Mouse (Mus musculus) embryonic stem cell, embryonic (primary cell): ENCODE data around the gene Ccm2.

Experiments used
- CTCF ChIA-PET, 4 experiments: fragments of 300-600 bp in 2 of 4; fragments of 350-600 bp in 2 of 4; sonication (Branson Sonifier 250); formaldehyde crosslinking; loops; one replicate each; lab custom pipeline; 2022; ENCODE audit warnings: inconsistent platforms in 2 of 4; lab: Charles Lee
- POLR2A ChIA-PET, 4 experiments: fragments of 300-600 bp in 2 of 4; fragments of 350-600 bp in 2 of 4; sonication (Branson Sonifier 250); formaldehyde crosslinking; loops; one replicate each; lab custom pipeline; 2022; ENCODE audit warnings: antibody characterized with exemption in 4 of 4, inconsistent platforms in 1 of 4; lab: Charles Lee

Ccm2 gene

DNA sequence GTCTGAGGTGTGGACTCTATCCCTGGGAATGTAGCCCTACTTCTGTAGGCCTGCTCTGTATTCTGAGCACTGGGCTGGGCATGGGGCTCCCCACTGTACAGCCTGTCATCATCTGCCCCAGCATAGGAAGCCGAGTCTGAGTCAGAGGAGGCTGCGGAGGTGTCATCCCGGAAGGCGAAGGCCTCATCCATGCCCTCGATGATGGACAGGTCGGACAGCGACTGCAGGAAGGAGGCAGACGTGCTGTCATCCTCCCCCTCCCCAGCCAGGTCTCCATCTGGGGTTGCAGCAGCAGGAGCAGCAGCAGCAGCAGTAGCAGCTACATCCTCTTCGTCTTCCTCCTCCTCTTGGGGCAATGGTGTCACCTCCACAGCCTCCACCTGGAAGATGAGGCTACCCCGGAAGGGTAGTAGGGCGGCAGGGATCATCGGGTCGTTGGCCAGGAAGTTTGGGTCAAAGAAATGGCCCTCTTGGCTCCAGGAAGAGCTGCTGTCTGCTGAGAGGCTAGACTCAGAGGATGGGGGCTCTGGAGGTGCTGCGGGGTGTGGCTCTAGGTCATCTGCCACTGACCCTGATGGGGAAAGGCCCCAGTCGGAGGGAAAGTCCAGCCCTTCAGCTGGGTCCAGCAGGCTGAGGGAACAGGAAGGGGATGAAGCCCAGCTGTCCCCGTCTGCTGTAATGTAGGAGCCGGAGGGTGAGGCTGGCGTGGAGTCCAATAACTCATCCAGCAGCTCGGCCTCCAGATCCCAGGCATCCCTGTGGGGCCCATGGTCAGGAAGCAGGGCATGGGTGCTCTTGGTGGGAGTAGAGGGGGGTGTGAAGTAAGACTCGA lies 55.2 kb downstream of the Ccm2 start:
- POLR2A ChIA-PET = interaction anchor here in 3 of 4 experiments (0.6 to 31.2 kb wide), 12 partner anchors 8 to 166 kb away, joined by 3 to 915 read pairs (median 4); partner anchors contain the start of gene Tbrg4 (in 3 of the 3)

GRCm38 (mm10) chr11:6602662-6603061 lies 56.0 kb downstream of the Ccm2 start:
- POLR2A ChIA-PET = interaction anchor here in 3 of 4 experiments (0.6 to 31.2 kb wide), 22 partner anchors 9 to 193 kb away, joined by 3 to 915 read pairs (median 4); partner anchors contain the start of gene Tbrg4 (in 3 of the 3)
- CTCF ChIA-PET = interaction anchor here in 2 of 4 experiments (0.5 to 1.1 kb wide), 3 partner anchors 9 to 169 kb away, joined by 3 to 6 read pairs (median 3); no protein-coding TSS in a partner anchor

More for the DNA sequence above, 55.2 kb downstream of the Ccm2 start:
- CTCF ChIA-PET = interaction anchor here in 1 of 4 experiments (0.6 kb wide), 1 partner anchor 172 kb away, joined by 3 read pairs; no protein-coding TSS in a partner anchor

GRCm38 (mm10) chr11:6603224-6603623 lies 56.5 kb downstream of the Ccm2 start:
- POLR2A ChIA-PET = interaction anchor here (0.5 to 31.2 kb wide), 38 partner anchors 9 to 194 kb away, joined by 3 to 915 read pairs (median 4); partner anchors contain the start of gene Tbrg4 (in 3 of the 4)

GRCm38 (mm10) chr11:6603887-6604603 lies 57.4 kb downstream of the Ccm2 start:
- ChIA-PET POLR2A (interaction anchor here (0.7 to 31.2 kb wide), 37 partner anchors 10 to 194 kb away, joined by 3 to 915 read pairs (median 5); partner anchors contain the start of gene Tbrg4 (in 2 of the 4)), CTCF (interaction anchor here in 3 of 4 experiments (0.5 to 1.6 kb wide), 11 partner anchors 8 to 1119 kb away, joined by 3 to 5 read pairs (median 3); no protein-coding TSS in a partner anchor)

More at GRCm38 (mm10) chr11:6603224-6603623, 56.5 kb downstream of the Ccm2 start:
- CTCF ChIA-PET = interaction anchor here in 2 of 4 experiments (0.5 to 1.6 kb wide), 7 partner anchors 8 to 200 kb away, joined by 3 to 6 read pairs (median 4); no protein-coding TSS in a partner anchor

DNA sequence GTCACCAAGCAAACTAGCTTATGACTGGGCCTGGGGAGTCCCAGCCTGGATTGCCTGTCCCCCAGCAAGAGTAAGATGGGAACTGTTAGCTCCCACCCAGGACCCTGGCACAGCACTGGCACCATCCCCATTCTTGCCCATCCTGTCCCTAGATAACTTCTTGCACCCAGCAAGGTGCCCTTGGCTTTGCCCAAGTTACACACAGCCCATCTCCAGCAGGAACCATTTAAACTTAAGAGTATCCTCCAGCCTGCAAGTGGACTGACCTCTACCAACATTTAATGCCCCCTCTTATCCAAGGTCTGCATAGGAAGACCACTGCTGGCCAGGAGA lies 57.9 kb downstream of the Ccm2 start:
- CTCF ChIA-PET = interaction anchor here in 3 of 4 experiments (0.5 to 1.6 kb wide), 7 partner anchors 10 to 1119 kb away, joined by 3 to 5 read pairs (median 4); no protein-coding TSS in a partner anchor
- POLR2A ChIA-PET = interaction anchor here (1.1 to 31.2 kb wide), 24 partner anchors 9 to 188 kb away, joined by 3 to 915 read pairs (median 5); partner anchors contain the start of gene Tbrg4 (in 3 of the 4)

GRCm38 (mm10) chr11:6605021-6605481 lies 58.4 kb downstream of the Ccm2 start:
- ChIA-PET POLR2A (interaction anchor here (0.6 to 31.2 kb wide), 25 partner anchors 8 to 185 kb away, joined by 3 to 915 read pairs (median 5); partner anchors contain the start of genes Tbrg4 (in 3 of the 4) and H2afv (in 1 of the 4)), CTCF (interaction anchor here in 3 of 4 experiments (0.7 to 1.5 kb wide), 4 partner anchors 20 to 330 kb away, joined by 3 to 5 read pairs (median 4); no protein-coding TSS in a partner anchor)

GRCm38 (mm10) chr11:6605491-6606399 lies 59.1 kb downstream of the Ccm2 start, which contains the start of gene Nacad:
Gene Nacad (minus strand): TSS chr11:6606053.
- CTCF ChIA-PET = interaction anchor here in 3 of 4 experiments (0.7 to 1.1 kb wide), 4 partner anchors 21 to 330 kb away, joined by 3 to 5 read pairs (median 3); no protein-coding TSS in a partner anchor
- POLR2A ChIA-PET = interaction anchor here (0.6 to 31.2 kb wide), 24 partner anchors 8 to 348 kb away, joined by 3 to 915 read pairs (median 4); partner anchors contain the start of genes Tbrg4 (in 3 of the 4) and H2afv (in 1 of the 4)

DNA sequence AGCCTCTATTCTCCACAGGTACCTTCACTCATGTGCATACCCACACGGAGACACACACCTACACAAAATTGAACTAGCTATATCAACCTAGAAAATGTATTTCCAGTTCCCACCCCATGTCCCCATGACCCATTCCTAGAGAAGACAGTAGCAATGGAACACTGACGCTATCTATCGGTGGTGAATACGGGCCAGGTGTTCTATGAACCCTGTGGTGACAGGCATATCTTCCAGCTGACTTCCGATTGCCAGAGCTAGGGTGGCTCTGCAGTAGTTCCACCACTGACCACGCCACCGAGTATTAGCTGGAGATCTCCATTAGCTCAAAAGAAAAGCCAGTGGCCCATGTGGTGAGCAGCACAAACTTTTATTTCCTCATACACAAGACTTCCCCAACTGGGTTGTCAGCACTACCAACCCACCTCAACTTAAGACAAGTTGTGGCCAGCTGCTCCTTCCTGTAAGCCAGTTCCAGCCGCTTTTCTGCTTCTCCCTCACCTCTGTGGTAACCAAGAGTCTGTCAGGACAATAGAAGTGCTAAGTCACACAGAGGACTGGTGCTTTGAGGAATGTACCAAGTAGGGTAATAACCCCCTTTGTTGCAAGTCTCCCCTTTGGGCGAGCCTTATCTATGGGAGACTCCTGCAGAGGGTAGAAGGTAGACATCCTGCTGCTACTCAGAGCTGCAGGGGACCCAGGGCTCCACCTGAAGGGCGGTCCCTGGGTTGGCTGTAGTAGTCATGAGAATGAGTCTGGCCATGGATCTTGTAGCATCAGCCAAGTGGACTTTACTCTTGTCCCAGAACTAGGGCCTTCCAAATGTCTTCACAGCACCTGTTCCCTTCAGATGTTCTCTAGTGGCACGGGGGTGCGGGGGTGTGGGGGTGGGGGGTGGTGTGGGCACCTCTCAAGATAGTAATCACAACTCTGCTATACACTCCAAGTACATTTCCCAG lies 68.8 kb downstream of the Ccm2 start:
- ChIA-PET CTCF (interaction anchor here in 2 of 4 experiments (0.7 to 2.8 kb wide), 5 partner anchors 9 to 179 kb away, joined by 3 to 13 read pairs (median 6); partner anchors contain the start of gene Tbrg4 (in 1 of the 2)), POLR2A (interaction anchor here (0.5 to 31.2 kb wide), 68 partner anchors 4 to 808 kb away, joined by 3 to 915 read pairs (median 4); partner anchors contain the start of genes Nacad (in 4 of the 4), Tbrg4 (in 4 of the 4), H2afv (in 2 of the 4) and Myo1g (in 1 of the 4))

DNA sequence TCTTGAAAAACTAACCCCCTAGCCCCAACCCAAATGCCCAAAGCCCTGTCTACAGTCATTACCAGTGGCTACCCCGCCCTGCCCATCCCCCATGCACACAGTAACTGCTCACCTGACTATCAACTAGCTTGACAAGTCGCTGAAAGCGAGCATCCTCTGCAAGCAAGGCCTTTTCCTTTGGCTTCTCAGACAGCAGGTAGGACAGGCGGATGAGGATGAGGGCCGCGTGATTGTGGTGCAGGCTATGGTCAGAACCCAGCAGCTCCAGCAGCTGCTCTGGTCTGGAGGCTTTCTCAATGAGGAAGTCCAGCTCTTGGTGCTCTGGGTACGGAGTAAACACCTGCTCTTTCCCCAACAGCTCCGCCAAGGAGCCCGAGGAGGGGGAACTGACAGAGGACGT lies 77.0 kb downstream of the Ccm2 start:
- POLR2A ChIA-PET = interaction anchor here (0.6 to 21.3 kb wide), 36 partner anchors 8 to 362 kb away, joined by 3 to 915 read pairs (median 10); partner anchors contain the start of genes H2afv (in 2 of the 4), Nacad (in 2 of the 4), Myo1g (in 1 of the 4) and Ppia (in 1 of the 4)
- CTCF ChIA-PET = interaction anchor here in 2 of 4 experiments (0.9 to 1.9 kb wide), 3 partner anchors 8 to 737 kb away, joined by 3 to 4 read pairs (median 4); no protein-coding TSS in a partner anchor

DNA sequence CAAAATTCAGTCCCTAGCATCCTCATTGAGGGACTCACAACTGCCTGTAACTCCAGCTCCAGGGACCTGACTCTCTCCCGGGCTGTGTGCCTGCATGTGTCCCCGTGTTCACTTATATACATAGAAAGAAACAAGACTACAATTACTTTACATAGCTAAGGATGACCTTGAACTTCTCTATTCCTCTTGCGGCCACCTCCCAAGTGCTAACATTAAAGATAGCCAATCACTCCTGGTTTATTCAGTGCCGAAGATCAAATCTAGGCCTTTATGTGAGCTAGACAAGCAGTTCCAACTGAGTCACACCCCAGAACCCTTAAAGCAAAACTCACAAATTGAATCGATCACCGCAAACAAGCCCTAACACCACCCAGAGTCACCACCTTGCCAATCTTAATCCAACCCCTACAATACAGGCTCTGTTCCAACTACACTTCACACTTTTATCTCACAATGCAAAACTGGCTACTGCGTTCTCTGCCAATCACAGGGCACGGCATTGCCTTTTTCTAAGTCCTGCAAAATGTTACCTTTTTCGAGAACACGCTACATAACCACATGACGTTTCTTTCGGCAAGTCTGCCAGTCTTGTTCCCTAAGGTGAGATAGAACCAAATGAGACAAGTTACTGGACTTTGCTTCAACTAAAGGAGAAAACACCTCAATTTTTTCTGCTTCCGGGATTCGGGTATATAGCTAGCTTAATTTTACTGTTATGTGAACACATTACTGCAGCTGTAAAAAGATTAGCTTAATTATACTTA lies 78.1 kb downstream of the Ccm2 start:
- POLR2A ChIA-PET = interaction anchor here (0.5 to 21.3 kb wide), 80 partner anchors 9 to 568 kb away, joined by 3 to 915 read pairs (median 5); partner anchors contain the start of genes Nacad (in 3 of the 4), H2afv (in 2 of the 4), Ccm2 (in 1 of the 4) and Myo1g (in 1 of the 4)
- CTCF ChIA-PET = interaction anchor here in 3 of 4 experiments (0.7 to 1.9 kb wide), 6 partner anchors 9 to 738 kb away, joined by 3 to 6 read pairs (median 4); no protein-coding TSS in a partner anchor

GRCm38 (mm10) chr11:6625478-6626387 lies 79.0 kb downstream of the Ccm2 start, which contains the start of gene Tbrg4:
Gene Tbrg4 (minus strand): TSS chr11:6626067.
- ChIA-PET POLR2A (interaction anchor here (0.5 to 21.3 kb wide), 109 partner anchors 8 to 1934 kb away, joined by 3 to 915 read pairs (median 4); partner anchors contain the start of genes Nacad (in 3 of the 4), H2afv (in 2 of the 4), Ppia (in 2 of the 4) and Ccm2 (in 1 of the 4)), CTCF (interaction anchor here in 3 of 4 experiments (0.7 to 1.9 kb wide), 6 partner anchors 10 to 195 kb away, joined by 3 to 10 read pairs (median 5); no protein-coding TSS in a partner anchor)

DNA sequence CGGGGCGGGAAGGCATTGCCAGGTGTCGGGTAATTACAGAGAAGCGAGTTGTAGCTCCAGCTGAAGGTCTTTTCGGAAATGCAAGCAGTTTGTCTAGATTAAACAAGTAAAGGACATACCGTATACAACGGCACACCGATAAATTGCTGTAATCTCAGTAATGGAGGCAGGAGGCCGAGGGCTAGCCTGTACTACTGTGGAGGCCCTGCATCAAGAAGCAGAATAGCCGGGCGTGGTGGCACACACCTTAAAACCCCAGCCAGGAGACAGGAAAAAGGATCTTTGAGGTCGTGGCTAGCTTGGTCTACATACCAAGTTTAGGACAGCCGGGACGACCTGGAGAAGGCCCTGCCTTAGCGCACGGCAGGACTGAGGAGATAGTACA lies 79.7 kb downstream of the Ccm2 start:
- ChIA-PET CTCF (interaction anchor here in 2 of 4 experiments (0.7 to 1.9 kb wide), 3 partner anchors 10 to 164 kb away, joined by 3 to 10 read pairs (median 6); no protein-coding TSS in a partner anchor), POLR2A (interaction anchor here (0.5 to 21.3 kb wide), 83 partner anchors 7 to 885 kb away, joined by 3 to 915 read pairs (median 4); partner anchors contain the start of genes Nacad (in 3 of the 4), H2afv (in 2 of the 4), Ppia (in 2 of the 4) and Ccm2 (in 1 of the 4))
